Mouse (Mus musculus): ENCODE data around the gene Bsg.

DNA sequence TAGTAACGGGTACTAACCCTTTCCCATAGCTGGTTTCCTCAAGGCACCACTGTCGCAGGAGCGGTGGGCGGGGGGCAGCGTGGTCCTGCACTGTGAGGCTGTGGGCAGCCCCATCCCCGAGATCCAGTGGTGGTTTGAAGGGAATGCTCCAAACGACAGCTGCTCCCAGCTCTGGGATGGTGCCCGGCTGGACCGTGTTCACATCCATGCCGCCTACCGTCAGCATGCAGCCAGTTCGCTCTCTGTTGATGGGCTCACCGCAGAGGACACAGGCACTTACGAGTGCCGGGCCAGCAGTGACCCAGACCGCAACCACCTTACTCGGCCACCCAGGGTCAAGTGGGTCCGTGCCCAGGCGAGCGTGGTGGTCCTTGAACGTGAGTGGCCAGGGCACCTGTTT lies 4.4 kb downstream of the Bsg start:
- TF ChIP-seq CTCF (IDR thresholded peaks at IDR 0.05 in 2 of 3, conservative IDR thresholded peaks at IDR 0.05 in 1 of 3; ENCODE audit: control insufficient read depth in 1 of 3, insufficient read depth in 1 of 3, low read depth in 2 of 3, low read length in 3 of 3, poor library complexity in 1 of 3, severe bottlenecking in 1 of 3) = no peak
- no peak for TF ChIP-seq POLR2A (IDR thresholded peaks at IDR 0.05; ENCODE audit: control insufficient read depth in 1 of 2, insufficient read depth in 1 of 2, low read depth in 1 of 2, low read length in 2 of 2, poor library complexity in 1 of 2)
- TF ChIP-seq GABPA (IDR thresholded peaks at IDR 0.05; ENCODE audit: low read depth, low read length) = no peak
- no peak for TF ChIP-seq MXI1 (IDR thresholded peaks at IDR 0.05; ENCODE audit: low read depth, low read length)
- no peak for TF ChIP-seq NRF1 (IDR thresholded peaks at IDR 0.05; ENCODE audit: insufficient read depth, low read depth, low read length, poor library complexity, severe bottlenecking)
- TF ChIP-seq MAX (IDR thresholded peaks at IDR 0.05; ENCODE audit: low read length) = no peak
- no peak for TF ChIP-seq GATA1 (IDR thresholded peaks at IDR 0.05; ENCODE audit: low read depth, low read length)
- no peak for TF ChIP-seq CHD2 (IDR thresholded peaks at IDR 0.05; ENCODE audit: low read length)
- no peak for TF ChIP-seq USF1 (IDR thresholded peaks at IDR 0.05; ENCODE audit: low read depth, low read length)
- TF ChIP-seq KAT2A (conservative IDR thresholded peaks at IDR 0.05; ENCODE audit: low read depth, low read length) = no peak
- TF ChIP-seq EP300 (IDR thresholded peaks at IDR 0.05; ENCODE audit: low read depth in 1 of 2, low read length in 2 of 2) = no peak
- TF ChIP-seq TCF12 (IDR thresholded peaks at IDR 0.05; ENCODE audit: low read depth, low read length) = no peak
